Mouse (Mus musculus) heart, adult 8-10 months (tissue): Measurements from ENCODE around the gene Bzw1. TPM values are rescaled to one million over a fixed set of nuclear protein-coding genes. Genes with fewer than 3 reads are reported as not detected.

Source experiments
- total RNA-seq, 4 experiments: library from RNA; stranded (reverse); gene quantifications; 2 replicates each; pipeline ENCODE4 v1.2.4; 2022

Bzw1 gene
- total RNA-seq, 4 experiments from 2014 or later: 60.2 to 64.3 (median 62.1) TPM

Other genes with a start within 250 kb of the Bzw1 start
- not detected for gene Aox4, start 182.5 kb upstream of the Bzw1 start, total RNA-seq
- gene Aox2, start 114.6 kb upstream of the Bzw1 start, total RNA-seq: not detected
- 10 to 100 TPM; 35.5 to 62.3 (median 46.7) TPM for gene Clk1, start 31.2 kb downstream of the Bzw1 start, total RNA-seq
- gene Nif3l1, start 52.3 kb downstream of the Bzw1 start, total RNA-seq: 10 to 100 TPM in 3 of 4 experiments, 1 to 10 TPM in 1; 10.0 to 15.4 (median 14.4) TPM
- gene Ppil3, start 52.6 kb downstream of the Bzw1 start, total RNA-seq: 10 to 100 TPM; 15.9 to 21.5 (median 18.7) TPM
- 10 to 100 TPM; 10.1 to 12.4 (median 11.2) TPM for gene Orc2, start 112.2 kb downstream of the Bzw1 start, total RNA-seq
- 10 to 100 TPM; 10.2 to 21.2 (median 16.5) TPM for gene Fam126b, start 193.4 kb downstream of the Bzw1 start, total RNA-seq
- gene Ndufb3, start 193.5 kb downstream of the Bzw1 start, total RNA-seq: 100 to 1,000 TPM; 264 to 362 (median 303) TPM